Mouse (Mus musculus): ENCODE measurements at regions not wholly inside any gene's neighbourhood (a gene's known extent, or its start where the extent isn't known, plus 50 kb on each side); places are given as distances from the start of the nearest gene placed in this dataset.

DNA sequence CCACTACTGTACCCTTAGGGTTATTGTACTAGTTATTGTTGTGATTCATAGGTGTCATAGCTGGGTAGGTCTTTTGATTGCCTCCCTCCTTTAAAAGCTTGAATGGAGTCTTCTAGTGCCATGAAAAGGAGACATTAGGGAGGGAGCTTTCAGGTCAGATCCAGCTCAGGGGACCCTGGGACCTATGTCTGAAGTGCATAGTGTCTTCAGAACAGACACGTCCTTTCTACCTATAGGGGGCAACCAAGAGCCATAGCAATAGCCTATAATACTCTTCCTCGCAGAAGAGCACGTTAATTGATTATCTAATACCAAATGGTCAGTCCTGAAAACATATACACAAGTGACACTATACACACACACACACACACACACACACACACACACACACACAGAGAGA, 77.7 kb upstream of the Nek6 start:
- no peaks in the 10 kb centered on the region for H3K36me3 ChIP-seq (ENCODE audit: control insufficient read depth, insufficient read depth, low read length)
- H3K9me3 ChIP-seq (ENCODE audit: control insufficient read depth, low read length) = no peaks in the 10 kb centered on the region
- H3K4me1 ChIP-seq (ENCODE audit: control insufficient read depth in 2 of 2, insufficient read depth in 2 of 2, low read length in 2 of 2) = no peaks in the 10 kb centered on the region
- H3K27me3 ChIP-seq (ENCODE audit: control insufficient read depth, insufficient read depth, low read length) = no peaks in the 10 kb centered on the region
- ATAC-seq (ENCODE audit: insufficient number of reproducible peaks, insufficient read depth, low FRiP score, low read depth) = no peak
- H3K9ac ChIP-seq (ENCODE audit: low read length) = no peak overlapping the region
- 11% methylated on average over 3 of the region's 3 CpGs for WGBS
- no peak overlapping the region for H3K27ac ChIP-seq (replicated peaks in 1 of 2; ENCODE audit: control insufficient read depth in 1 of 2, insufficient read depth in 1 of 2, low read depth in 2 of 2, low read length in 2 of 2)
- no peak overlapping the region for H3K4me3 ChIP-seq (ENCODE audit: control insufficient read depth in 1 of 2, insufficient read depth in 1 of 2, low read depth in 1 of 2, low read length in 2 of 2)
- H3K4me2 ChIP-seq (ENCODE audit: low read length) = no peak overlapping the region

DNA sequence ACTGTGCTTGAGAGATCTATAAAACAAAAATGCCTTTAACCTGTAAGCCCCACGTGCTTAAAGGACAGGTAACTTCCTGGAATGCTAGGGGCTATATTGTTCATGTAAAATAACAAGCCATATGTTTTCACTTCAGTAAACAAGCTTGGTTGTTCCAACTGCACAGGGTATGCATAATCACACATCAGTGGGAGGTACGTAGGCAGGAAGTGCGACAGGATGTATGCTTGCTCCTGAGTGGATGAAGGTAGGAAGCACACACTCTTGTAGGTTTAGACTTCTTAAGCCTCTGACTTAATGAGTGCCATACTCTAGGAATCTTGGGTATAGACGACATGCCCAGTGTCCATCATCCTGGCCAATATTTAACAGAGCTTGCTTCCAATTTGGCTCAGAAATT, 74.7 kb upstream of the Nek6 start:
- no peaks in the 10 kb centered on the region for H3K27me3 ChIP-seq (ENCODE audit: control insufficient read depth, insufficient read depth, low read length)
- H3K9me3 ChIP-seq (ENCODE audit: control insufficient read depth, low read length) = no peaks in the 10 kb centered on the region
- no peaks in the 10 kb centered on the region for H3K4me1 ChIP-seq (ENCODE audit: control insufficient read depth in 2 of 2, insufficient read depth in 2 of 2, low read length in 2 of 2)
- H3K4me2 ChIP-seq (ENCODE audit: low read length) = no peak overlapping the region
- WGBS = 77% methylated on average over 4 of the region's 4 CpGs
- no peak overlapping the region for H3K4me3 ChIP-seq (ENCODE audit: control insufficient read depth in 1 of 2, insufficient read depth in 1 of 2, low read depth in 1 of 2, low read length in 2 of 2)
- H3K36me3 ChIP-seq (ENCODE audit: control insufficient read depth, insufficient read depth, low read length) = no peaks in the 10 kb centered on the region
- H3K27ac ChIP-seq (replicated peaks in 1 of 2; ENCODE audit: control insufficient read depth in 1 of 2, insufficient read depth in 1 of 2, low read depth in 2 of 2, low read length in 2 of 2) = no peak overlapping the region
- no peak for ATAC-seq (ENCODE audit: insufficient number of reproducible peaks, insufficient read depth, low FRiP score, low read depth)
- H3K9ac ChIP-seq (ENCODE audit: low read length) = no peak overlapping the region

GRCm38 (mm10) chr2:38439191-38439590, 72.3 kb upstream of the Nek6 start:
- no peak overlapping the region for H3K27ac ChIP-seq (replicated peaks in 1 of 2; ENCODE audit: control insufficient read depth in 1 of 2, insufficient read depth in 1 of 2, low read depth in 2 of 2, low read length in 2 of 2)
- 85% methylated on average over 6 of the region's 6 CpGs for WGBS
- no peak overlapping the region for H3K4me3 ChIP-seq (ENCODE audit: control insufficient read depth in 1 of 2, insufficient read depth in 1 of 2, low read depth in 1 of 2, low read length in 2 of 2)
- H3K4me2 ChIP-seq (ENCODE audit: low read length) = no peak overlapping the region
- H3K36me3 ChIP-seq (ENCODE audit: control insufficient read depth, insufficient read depth, low read length) = no peaks in the 10 kb centered on the region
- no peaks in the 10 kb centered on the region for H3K27me3 ChIP-seq (ENCODE audit: control insufficient read depth, insufficient read depth, low read length)
- no peak overlapping the region for H3K9ac ChIP-seq (ENCODE audit: low read length)
- ATAC-seq (ENCODE audit: insufficient number of reproducible peaks, insufficient read depth, low FRiP score, low read depth) = no peak
- H3K9me3 ChIP-seq (ENCODE audit: control insufficient read depth, low read length) = no peaks in the 10 kb centered on the region
- no peaks in the 10 kb centered on the region for H3K4me1 ChIP-seq (ENCODE audit: control insufficient read depth in 2 of 2, insufficient read depth in 2 of 2, low read length in 2 of 2)

DNA sequence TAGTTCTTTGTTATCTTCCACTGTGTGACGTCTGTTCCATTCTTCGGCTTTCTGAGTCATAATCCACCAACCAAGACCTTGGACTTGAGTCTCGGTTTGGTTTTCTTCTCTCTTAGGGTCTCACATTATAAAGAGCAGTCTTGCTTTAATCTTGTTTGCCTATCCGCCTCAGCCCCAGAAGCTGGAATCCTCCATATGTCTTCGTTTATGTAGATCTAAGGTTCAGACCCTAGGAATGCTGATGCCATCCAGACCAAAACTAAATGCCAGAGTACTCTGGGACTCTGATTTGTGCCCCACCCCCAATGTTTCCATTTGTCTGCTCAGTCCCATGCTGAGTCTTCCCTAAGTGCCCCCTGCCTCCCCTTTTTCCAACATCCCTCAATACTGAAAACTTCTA, 71.5 kb upstream of the Nek6 start:
- no peaks in the 10 kb centered on the region for H3K4me1 ChIP-seq (ENCODE audit: control insufficient read depth in 2 of 2, insufficient read depth in 2 of 2, low read length in 2 of 2)
- no peak for ATAC-seq (ENCODE audit: insufficient number of reproducible peaks, insufficient read depth, low FRiP score, low read depth)
- no peak overlapping the region for H3K4me3 ChIP-seq (ENCODE audit: control insufficient read depth in 1 of 2, insufficient read depth in 1 of 2, low read depth in 1 of 2, low read length in 2 of 2)
- no peaks in the 10 kb centered on the region for H3K27me3 ChIP-seq (ENCODE audit: control insufficient read depth, insufficient read depth, low read length)
- WGBS = 73% methylated on average over 5 of the region's 5 CpGs
- H3K27ac ChIP-seq (replicated peaks in 1 of 2; ENCODE audit: control insufficient read depth in 1 of 2, insufficient read depth in 1 of 2, low read depth in 2 of 2, low read length in 2 of 2) = no peak overlapping the region
- H3K9ac ChIP-seq (ENCODE audit: low read length) = no peak overlapping the region
- H3K4me2 ChIP-seq (ENCODE audit: low read length) = no peak overlapping the region
- H3K36me3 ChIP-seq (ENCODE audit: control insufficient read depth, insufficient read depth, low read length) = no peaks in the 10 kb centered on the region
- H3K9me3 ChIP-seq (ENCODE audit: control insufficient read depth, low read length) = no peaks in the 10 kb centered on the region

DNA sequence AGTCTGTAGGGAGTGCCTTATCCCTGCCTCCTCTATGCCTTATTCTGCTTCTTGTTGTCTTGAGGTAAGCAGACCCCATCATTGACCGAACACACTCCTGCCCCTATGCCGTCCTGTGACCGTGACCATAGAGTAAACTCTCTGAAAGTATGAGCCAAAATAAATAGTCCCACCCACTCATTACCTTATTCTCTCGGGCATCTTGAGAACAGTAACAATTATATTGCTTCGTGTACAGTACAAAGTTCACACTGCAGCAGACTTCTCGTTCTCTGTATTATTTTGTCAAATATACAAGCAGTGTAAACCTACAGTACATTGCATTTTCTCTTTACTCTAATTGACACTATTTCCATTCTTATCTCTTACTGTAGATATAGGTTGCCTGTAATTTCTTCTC, 62.4 kb upstream of the Nek6 start:
- Histone ChIP-seq H3K4me2 (ENCODE audit: low read length) (no peak overlapping the region), H3K4me1 (ENCODE audit: control insufficient read depth in 2 of 2, insufficient read depth in 2 of 2, low read length in 2 of 2) (no peaks in the 10 kb centered on the region), H3K36me3 (ENCODE audit: control insufficient read depth, insufficient read depth, low read length) (no peaks in the 10 kb centered on the region), H3K9me3 (ENCODE audit: control insufficient read depth, low read length) (no peaks in the 10 kb centered on the region), H3K9ac (ENCODE audit: low read length) (no peak overlapping the region), H3K27ac (replicated peaks in 1 of 2; ENCODE audit: control insufficient read depth in 1 of 2, insufficient read depth in 1 of 2, low read depth in 2 of 2, low read length in 2 of 2) (no peak overlapping the region), H3K27me3 (ENCODE audit: control insufficient read depth, insufficient read depth, low read length) (no peaks in the 10 kb centered on the region), H3K4me3 (ENCODE audit: control insufficient read depth in 1 of 2, insufficient read depth in 1 of 2, low read depth in 1 of 2, low read length in 2 of 2) (no peak overlapping the region)
- 77% methylated on average over 6 of the region's 6 CpGs for WGBS
- ATAC-seq (ENCODE audit: insufficient number of reproducible peaks, insufficient read depth, low FRiP score, low read depth) = no peak

DNA sequence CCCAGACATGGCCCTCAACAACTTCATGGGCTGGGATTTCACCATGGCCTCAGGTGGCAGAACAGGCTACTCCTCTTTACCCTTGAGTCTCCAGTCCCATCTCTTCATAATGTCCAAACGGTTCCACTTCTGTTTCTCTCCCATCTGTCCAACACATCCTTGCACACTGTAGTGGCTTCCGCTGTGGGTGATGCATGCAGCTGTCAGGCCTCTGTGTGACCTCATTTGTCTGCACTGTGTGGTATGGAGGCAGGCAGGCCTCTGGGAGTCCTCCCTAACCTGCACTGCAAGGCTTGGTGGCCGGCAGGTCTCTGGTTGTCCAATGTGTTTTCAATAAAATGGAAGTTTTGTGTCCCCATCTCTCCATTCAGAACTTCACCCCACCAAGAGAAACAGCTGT, 54.9 kb upstream of the Nek6 start:
- Histone ChIP-seq H3K36me3 (ENCODE audit: control insufficient read depth, insufficient read depth, low read length) (no peaks in the 10 kb centered on the region), H3K4me2 (ENCODE audit: low read length) (no peak overlapping the region), H3K9ac (ENCODE audit: low read length) (no peak overlapping the region), H3K27me3 (ENCODE audit: control insufficient read depth, insufficient read depth, low read length) (no peaks in the 10 kb centered on the region), H3K4me1 (ENCODE audit: control insufficient read depth in 2 of 2, insufficient read depth in 2 of 2, low read length in 2 of 2) (peaks cover 7 to 14% of the 10 kb centered on the region in 2 experiments), H3K9me3 (ENCODE audit: control insufficient read depth, low read length) (no peaks in the 10 kb centered on the region), H3K27ac (replicated peaks in 1 of 2; ENCODE audit: control insufficient read depth in 1 of 2, insufficient read depth in 1 of 2, low read depth in 2 of 2, low read length in 2 of 2) (no peak overlapping the region), H3K4me3 (ENCODE audit: control insufficient read depth in 1 of 2, insufficient read depth in 1 of 2, low read depth in 1 of 2, low read length in 2 of 2) (no peak overlapping the region)
- WGBS = 76% methylated on average over 3 of the region's 3 CpGs
- no peak for ATAC-seq (ENCODE audit: insufficient number of reproducible peaks, insufficient read depth, low FRiP score, low read depth)

GRCm38 (mm10) chr2:38460367-38460766, 51.1 kb upstream of the Nek6 start:
- no peaks in the 10 kb centered on the region for H3K9me3 ChIP-seq (ENCODE audit: control insufficient read depth, low read length)
- H3K9ac ChIP-seq (ENCODE audit: low read length) = no peak overlapping the region
- H3K27me3 ChIP-seq (ENCODE audit: control insufficient read depth, insufficient read depth, low read length) = no peaks in the 10 kb centered on the region
- H3K27ac ChIP-seq (replicated peaks in 1 of 2; ENCODE audit: control insufficient read depth in 1 of 2, insufficient read depth in 1 of 2, low read depth in 2 of 2, low read length in 2 of 2) = peak overlapping the region in 1 of 2 experiments; percentile 64; a peak in 2 of 4 replicates
- H3K4me3 ChIP-seq (ENCODE audit: control insufficient read depth in 1 of 2, insufficient read depth in 1 of 2, low read depth in 1 of 2, low read length in 2 of 2) = no peak overlapping the region
- H3K4me1 ChIP-seq (ENCODE audit: control insufficient read depth in 2 of 2, insufficient read depth in 2 of 2, low read length in 2 of 2) = peaks cover 7 to 18% of the 10 kb centered on the region in 2 experiments
- no peak for ATAC-seq (ENCODE audit: insufficient number of reproducible peaks, insufficient read depth, low FRiP score, low read depth)
- WGBS = 79% methylated on average over 2 of the region's 2 CpGs
- H3K36me3 ChIP-seq (ENCODE audit: control insufficient read depth, insufficient read depth, low read length) = no peaks in the 10 kb centered on the region
- peak overlapping the region; percentile 23; the same call in 1 of the 2 replicates for H3K4me2 ChIP-seq (ENCODE audit: low read length)

DNA sequence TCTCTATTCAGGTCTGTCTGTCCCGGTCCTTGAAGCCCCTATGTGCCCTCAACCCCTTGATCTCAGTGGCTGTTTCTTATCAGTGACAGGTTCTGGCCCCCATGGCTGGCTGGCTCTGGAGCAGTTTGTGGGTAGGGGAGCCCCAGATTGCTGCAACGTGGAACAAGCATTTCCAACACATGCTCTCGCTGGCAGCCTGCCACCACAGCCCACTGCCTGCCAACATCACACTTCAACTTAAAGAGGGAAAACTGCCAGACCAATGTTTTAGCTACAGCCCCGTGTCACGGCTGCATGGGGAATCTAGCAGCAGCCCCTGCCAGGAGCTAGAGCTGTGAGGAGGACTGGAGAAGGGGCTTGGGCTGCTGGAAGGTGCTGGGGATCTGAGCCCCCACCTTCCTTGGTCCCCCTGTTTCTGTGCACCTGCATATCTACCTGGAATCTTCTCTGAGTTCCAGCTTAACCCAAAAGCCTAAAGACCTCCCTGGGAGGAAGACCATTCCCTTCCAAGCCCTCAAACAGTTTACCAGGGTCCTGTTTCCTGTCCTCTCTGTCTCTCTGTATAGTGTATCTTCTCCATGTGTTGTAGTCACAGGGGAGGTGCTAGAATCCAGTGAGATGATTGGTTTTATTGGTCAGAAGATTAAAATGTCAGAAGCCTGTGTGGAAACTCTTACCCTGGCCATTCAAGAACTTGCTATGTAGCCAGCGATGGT, 50.5 kb upstream of the Nek6 start:
- peaks cover 7 to 18% of the 10 kb centered on the region in 2 experiments for H3K4me1 ChIP-seq (ENCODE audit: control insufficient read depth in 2 of 2, insufficient read depth in 2 of 2, low read length in 2 of 2)
- H3K4me2 ChIP-seq (ENCODE audit: low read length) = peak overlapping the region; percentile 32; the same call in 1 of the 2 replicates
- H3K4me3 ChIP-seq (ENCODE audit: control insufficient read depth in 1 of 2, insufficient read depth in 1 of 2, low read depth in 1 of 2, low read length in 2 of 2) = no peak overlapping the region
- H3K36me3 ChIP-seq (ENCODE audit: control insufficient read depth, insufficient read depth, low read length) = no peaks in the 10 kb centered on the region
- peak; percentile 80 for ATAC-seq (ENCODE audit: insufficient number of reproducible peaks, insufficient read depth, low FRiP score, low read depth)
- WGBS = 17% methylated on average over 6 of the region's 6 CpGs
- H3K9me3 ChIP-seq (ENCODE audit: control insufficient read depth, low read length) = no peaks in the 10 kb centered on the region
- H3K27ac ChIP-seq (replicated peaks in 1 of 2; ENCODE audit: control insufficient read depth in 1 of 2, insufficient read depth in 1 of 2, low read depth in 2 of 2, low read length in 2 of 2) = peak overlapping the region in 1 of 2 experiments; percentile 64; a peak in 2 of 4 replicates
- no peak overlapping the region; the same call in 1 of the 2 replicates for H3K9ac ChIP-seq (ENCODE audit: low read length)
- H3K27me3 ChIP-seq (ENCODE audit: control insufficient read depth, insufficient read depth, low read length) = no peaks in the 10 kb centered on the region
